Mouse (Mus musculus) C2C12 (cell line): Measurements from ENCODE around the gene Ubqln3.

Experiments
- CEBPB ChIP-seq: IDR thresholded peaks from one replicate; pipeline ENCODE4 v1.6.1; 2011; ENCODE audit warnings: low read depth, mild to moderate bottlenecking, control low read depth, moderate library complexity
- CTCF ChIP-seq: IDR thresholded peaks from one replicate; pipeline ENCODE4 v1.5.1; 2011; ENCODE audit not compliant: control insufficient read depth, insufficient read depth, insufficient read length
- FOSL1 ChIP-seq: IDR thresholded peaks from one replicate; pipeline ENCODE4 v1.8.0; 2011; ENCODE audit warnings: mild to moderate bottlenecking, low read length; ENCODE audit not compliant: poor library complexity, insufficient read depth, severe bottlenecking
- MAX ChIP-seq: IDR thresholded peaks from one replicate; pipeline ENCODE4 v1.6.1; 2011; ENCODE audit warnings: mild to moderate bottlenecking, control low read depth
- MYOD1 ChIP-seq: IDR thresholded peaks from one replicate; pipeline ENCODE4 v1.6.1; 2011; ENCODE audit warnings: low read depth; ENCODE audit not compliant: control insufficient read depth, insufficient read length
- MYOG ChIP-seq: IDR thresholded peaks from one replicate; pipeline ENCODE4 v1.6.1; 2011; ENCODE audit not compliant: control insufficient read depth, insufficient read length; ENCODE audit errors: extremely low read depth
- USF1 ChIP-seq: IDR thresholded peaks from one replicate; pipeline ENCODE4 v1.6.1; 2011; ENCODE audit warnings: low read depth, mild to moderate bottlenecking, control low read depth, moderate library complexity

DNA sequence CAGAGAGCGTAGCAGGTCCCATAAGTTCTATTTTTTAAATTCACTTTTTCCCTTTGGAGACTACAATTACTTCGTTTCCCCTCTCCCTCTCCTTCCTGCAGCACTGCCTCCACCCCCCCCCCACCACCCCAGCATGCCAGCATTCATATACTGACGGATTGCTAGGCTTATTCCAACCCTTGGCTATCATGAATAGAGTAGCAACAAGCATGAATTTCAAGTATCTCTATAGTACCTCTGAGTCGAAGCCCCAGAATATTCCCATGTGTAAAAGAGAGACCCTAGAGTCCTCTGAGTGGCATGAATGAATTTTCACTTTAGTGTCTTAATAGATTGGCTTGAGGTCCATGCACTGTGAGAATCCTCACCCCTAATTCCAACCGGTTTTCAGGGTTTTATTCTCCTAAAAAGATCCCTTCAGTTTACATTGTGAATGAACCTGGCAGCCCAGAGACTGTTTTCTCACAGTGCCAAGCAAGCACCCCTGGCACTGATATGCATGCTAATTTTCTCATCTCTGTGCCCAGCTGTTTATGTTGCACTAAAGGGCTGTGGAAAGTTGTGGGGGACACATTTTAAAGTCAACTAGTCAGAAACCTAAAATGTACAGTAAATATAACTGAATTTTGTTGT is 35.5 kb upstream of the Ubqln3 start:
- TF ChIP-seq CTCF, result no peak
- no peak for TF ChIP-seq MYOD1
- TF ChIP-seq MAX, result no peak
- no peak for TF ChIP-seq CEBPB
- TF ChIP-seq USF1, result no peak
- TF ChIP-seq MYOG, result no peak
- no peak for TF ChIP-seq FOSL1
